Mouse (Mus musculus): Measurements from ENCODE around the gene Dzip1l.
"Not testable (repeated sequence)": the region's sequence is repeated elsewhere in the genome, so short reads cannot be mapped to it uniquely, and the experiment has no call there.

Dzip1l gene

DNA sequence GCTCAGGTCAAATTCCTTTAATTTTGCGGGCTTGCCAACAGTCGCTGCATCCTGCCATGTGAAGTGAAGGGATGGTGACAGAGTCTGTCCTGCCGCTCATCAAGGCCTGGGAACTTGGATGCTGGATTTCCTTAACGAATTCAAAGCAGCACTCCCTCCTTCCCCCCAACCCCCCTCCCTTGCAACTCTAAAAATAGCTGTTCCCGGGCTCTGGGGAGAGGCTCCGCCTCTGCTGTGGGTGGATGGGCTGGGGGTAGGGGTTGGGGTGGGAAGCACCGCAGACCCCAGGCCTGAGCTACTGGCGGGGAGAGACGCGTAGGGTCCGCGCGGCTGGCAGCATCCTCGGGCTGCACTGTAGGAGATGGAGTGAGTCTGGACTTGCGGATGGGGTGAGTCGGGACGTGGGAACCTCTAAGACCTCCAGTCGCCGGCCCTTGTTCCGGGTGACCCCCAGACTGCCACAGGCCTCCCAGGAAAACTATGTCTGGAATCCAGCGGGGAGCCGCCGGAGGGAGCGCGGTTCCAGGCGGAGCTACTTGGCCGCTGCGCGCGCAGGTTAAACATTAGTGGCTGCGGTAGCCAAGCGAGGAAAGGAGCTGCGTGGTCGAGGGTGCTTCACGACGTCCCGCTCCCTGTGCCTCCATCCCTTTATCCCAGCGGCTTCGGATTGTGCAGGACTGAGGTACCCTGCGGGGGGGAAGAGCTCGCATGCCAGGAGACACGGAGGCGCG lies at the start of gene Dzip1l:
Gene Dzip1l (plus strand): TSS at position 216 of the 731 bp plus-strand sequence.
- DNase-seq (ENCODE audit: low spot score in 2 of 2) = no peak

DNA sequence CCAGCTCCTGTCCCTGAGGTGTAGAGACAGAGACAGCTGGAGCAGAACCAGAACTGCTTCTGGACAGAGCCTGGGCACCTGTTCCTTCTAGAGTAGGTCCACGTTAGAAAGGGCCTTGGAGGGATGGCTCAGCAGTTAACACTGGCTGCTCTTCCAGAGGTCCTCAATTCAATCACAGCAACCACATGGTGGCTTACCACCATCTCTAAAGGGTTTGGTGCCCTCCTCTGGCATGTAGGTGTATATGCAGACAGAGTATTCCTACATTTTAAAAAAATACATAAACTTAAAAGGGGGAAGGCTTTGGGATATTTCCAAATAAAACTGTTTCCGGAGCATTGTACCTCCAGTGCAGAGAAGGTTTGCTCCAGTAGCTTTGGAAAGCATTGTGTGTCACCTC lies 48.6 kb upstream of the Dzip1l start:
- DNase-seq (ENCODE audit: low spot score in 2 of 2) = no peak

DNA sequence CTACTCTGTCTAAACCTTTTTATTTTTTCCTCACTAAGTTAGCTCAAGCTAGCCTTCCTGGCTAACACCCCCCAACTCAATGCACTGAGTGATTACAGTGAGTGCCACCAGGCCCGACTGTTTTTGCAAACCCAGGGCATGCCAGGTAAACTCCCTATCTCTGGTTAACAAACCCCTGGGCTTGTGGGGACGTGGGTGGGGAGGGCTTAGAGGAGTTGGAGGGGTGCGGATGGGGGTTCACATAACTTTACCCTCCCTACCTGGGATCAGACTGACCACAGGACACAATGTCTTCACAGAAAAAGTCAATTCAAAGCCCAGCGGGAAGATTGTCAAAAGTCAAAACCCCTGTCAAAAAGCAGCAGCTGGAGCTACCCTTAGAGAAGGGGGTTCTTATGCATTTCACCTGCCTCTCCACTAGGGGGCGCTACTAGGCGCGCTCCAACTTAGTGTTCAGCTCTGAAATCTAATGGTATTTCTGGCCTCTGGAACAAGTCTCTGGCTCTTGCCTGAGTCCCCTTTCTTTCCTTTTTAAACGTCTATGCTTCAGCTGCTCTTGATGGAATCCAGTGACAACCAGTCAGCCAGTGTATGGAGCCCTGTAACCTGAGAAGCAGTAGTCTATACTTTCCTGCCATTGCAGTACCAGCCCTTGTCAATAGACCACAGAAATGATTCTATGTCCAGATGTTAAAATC lies 41.6 kb upstream of the Dzip1l start:
- peak in 1 of 2 experiments; percentile 37 for DNase-seq (ENCODE audit: low spot score in 2 of 2)

DNA sequence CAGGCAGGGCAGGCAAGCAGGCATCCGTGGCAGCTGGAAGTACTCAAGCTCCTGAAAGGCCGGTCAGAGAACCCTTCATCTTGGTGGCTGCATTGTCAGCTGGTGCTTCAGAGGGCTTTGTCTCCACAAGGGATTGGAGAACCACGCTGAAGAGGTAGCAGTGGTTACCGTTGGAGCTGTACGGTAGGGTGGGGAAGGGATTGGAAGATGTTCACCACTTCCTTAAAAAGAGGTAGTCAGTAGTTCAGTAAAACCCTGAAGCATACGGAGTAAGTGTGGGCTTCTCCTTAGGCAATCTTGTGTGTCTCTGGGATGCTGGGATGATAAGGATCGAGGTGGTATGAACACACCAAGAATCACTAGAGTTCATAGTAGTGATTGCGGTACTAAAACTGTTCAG lies 38.2 kb upstream of the Dzip1l start:
- no peak for DNase-seq (ENCODE audit: low spot score in 2 of 2)

DNA sequence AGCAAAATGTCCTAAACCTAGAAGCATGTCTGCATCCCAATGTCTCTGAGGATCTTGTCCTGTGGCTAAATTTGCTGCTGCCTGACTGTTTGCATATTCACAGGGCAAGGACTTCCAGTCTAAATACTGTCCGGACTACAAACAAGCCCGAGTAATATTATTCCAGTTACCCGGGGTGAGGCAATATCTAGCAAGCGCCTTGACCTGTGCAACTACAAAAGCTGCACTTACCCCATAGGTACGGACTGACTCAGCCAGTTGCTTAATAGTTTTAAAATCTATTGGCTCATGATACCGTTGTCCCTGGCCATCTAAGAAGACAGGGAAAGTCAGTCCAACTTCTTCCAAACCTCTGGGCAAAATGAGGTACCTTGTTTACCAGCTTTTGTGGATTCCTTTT lies 30.2 kb upstream of the Dzip1l start:
- not testable (repeated sequence) for DNase-seq (ENCODE audit: low spot score in 2 of 2)

DNA sequence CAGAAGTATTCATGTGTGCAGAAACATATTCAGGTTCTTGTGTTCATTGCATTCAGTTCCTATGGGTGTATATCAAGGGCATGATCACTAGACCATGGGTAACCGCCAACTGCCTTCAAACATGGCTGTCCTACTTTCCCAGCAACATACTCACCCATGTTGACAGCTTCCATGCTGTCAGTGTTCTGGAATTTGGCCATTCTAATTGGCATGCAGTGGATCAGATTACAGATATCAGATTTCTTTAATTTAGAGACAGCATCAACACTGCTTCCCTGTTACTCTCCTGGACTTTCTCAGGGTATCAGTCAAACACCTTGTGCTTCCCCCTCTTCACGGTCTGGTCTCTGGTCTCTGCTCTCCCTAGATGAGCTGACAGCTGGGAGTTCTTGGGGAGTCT lies 25.7 kb upstream of the Dzip1l start:
- DNase-seq (ENCODE audit: low spot score in 2 of 2) = no peak

DNA sequence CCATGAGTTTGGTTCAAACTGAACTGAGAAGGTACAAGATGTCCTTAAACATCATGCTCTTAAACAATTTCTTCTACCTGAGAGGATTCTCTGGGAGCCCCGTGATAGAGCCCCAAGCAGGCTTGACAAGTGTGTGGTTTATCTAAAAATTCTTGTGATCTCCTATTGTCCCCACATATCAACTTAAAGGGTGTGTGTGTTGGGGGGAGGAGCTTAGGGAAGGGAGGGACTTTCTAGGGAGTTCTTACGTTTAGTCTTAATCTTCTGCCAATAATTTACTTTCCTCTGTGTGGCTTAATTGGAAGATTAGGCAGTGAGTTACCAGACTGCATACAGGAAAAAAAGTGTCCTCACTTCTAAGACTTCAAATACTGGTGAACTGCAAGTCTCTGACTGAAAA lies 17.1 kb upstream of the Dzip1l start, which contains the start of gene A4gnt:
Gene A4gnt (plus strand): TSS at position 301 of the 400 bp plus-strand sequence.
- no peak for DNase-seq (ENCODE audit: low spot score in 2 of 2)

DNA sequence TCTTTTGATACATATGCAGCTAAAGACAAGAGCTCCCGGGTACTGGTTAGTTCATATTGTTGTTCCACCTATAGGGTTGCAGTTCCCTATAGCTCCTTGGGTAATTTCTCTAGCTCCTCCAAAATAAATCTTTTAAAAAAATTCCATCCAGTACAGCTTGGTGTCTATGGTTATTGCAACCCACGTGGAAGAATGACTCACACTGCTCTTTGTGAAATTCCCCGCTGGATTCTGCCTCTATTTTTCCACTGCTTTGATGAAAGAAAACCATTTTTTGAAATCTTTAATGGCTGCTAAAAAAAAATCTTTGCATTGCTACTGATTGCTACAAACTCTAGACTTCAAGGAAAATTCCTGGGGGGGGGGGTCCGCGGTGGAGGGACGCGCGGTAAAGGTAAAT lies 9.6 kb upstream of the Dzip1l start:
- no peak for DNase-seq (ENCODE audit: low spot score in 2 of 2)

DNA sequence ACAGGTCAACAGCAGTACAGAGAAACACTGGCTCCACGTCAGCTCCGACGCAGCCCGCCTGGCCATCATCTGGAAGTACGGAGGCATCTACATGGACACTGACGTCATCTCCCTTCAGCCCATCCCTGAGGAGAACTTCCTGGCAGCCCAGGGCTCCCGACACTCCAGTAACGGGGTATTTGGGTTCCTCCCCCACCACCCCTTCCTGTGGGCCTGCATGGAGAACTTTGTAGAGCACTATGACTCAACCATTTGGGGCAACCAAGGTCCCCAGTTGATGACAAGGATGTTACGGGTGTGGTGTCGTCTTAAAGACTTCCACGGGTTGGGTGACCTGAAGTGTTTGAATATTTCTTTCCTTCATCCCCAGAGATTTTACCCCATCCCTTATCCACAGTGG lies 9.1 kb upstream of the Dzip1l start:
- no peak for DNase-seq (ENCODE audit: low spot score in 2 of 2)

DNA sequence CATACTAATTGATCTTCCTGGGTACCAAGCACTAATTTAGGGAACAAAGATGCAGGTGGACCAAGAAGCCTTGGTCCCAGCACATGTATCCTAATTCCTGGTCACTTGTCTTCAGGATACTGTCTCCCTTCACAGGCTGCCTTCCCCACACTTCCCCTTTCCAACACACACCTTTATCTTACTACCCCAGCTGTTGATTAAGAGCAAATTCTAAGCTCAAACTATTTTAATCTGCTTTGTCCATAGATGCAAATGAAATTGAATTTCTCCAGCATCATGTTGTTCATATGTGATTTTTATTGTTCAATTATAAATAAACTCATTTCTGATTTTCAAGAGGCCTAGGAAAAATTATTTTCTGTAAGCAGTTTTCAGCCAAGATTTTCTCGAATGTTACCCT lies 7.3 kb upstream of the Dzip1l start:
- no peak for DNase-seq (ENCODE audit: low spot score in 2 of 2)

DNA sequence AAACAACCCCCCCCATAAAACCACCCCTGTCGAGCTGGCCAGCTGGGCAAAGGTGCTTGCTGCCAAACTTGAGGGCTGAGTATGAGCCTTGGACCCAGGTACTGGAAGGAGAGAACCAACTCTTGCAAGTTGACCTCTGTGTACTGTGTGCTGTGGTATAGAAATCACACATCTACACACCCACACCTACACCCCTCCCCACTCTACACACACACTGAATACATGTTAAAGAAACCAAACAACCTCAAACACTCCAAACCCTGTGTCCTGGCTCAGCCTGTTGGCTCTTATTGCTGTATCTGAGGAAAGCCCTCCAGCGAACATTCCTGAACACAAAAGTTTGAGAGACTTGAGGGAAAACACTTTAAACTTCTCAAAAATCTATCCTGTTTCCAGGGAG lies 6.3 kb upstream of the Dzip1l start:
- no peak for DNase-seq (ENCODE audit: low spot score in 2 of 2)

DNA sequence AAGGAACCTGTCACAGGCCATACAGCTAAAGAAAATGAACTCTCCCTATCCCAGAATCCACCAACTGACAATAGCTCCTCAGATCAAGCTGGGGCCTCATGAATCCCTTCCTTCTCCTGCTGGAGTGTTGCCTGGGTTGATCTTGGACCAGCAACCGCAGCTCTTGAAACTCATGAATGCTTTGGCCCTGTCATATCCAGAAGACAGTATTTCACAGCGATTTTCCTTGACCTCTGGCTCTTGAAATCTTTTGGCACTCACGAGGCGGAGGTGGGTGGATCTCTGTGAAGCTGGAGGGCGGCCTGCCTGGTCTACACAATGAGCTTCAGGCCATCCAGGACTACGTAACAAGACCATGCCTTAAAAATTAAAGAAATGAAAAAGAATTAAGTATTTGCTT lies 5.2 kb upstream of the Dzip1l start:
- no peak for DNase-seq (ENCODE audit: low spot score in 2 of 2)

DNA sequence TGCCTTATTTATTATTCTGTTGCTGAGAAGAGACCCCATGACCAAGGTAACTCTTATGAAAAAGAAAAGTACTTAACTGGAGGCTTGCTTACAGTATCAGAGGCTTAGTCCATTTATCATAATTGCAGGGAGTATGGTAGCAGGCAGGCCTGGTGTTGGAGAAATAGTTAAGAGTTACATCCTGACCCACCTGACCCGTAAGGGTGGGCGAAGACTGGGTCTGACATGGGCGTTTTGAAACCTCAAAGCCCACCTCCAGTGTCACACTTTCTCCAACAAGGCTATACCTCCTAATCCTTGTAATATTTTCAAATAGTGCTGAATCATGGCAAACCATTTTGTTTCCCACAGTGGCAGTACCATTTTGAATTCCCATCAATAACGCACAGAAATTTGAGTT lies 715 bp upstream of the Dzip1l start:
- DNase-seq (ENCODE audit: low spot score in 2 of 2) = no peak

DNA sequence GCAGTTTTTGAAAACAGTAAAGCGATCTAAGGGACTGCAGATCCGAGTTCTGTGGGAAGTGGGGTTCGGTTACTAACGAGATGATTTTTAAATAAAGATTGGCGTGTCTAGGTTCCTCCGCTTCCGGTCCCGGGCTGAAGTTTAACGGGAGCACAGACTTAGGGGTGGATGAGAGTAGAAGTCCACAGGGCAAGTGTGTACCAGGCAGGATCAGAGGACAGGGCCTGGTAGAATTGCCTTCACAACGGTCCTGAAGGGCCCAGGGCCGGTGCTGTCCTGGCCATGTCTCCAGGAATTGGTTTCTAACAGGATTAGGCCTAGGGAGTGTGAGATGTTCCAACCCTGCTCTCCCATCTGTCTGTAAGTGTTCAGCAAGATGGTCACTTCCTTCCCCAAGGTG lies 775 bp downstream of the Dzip1l start:
- DNase-seq (ENCODE audit: low spot score in 2 of 2) = no peak

DNA sequence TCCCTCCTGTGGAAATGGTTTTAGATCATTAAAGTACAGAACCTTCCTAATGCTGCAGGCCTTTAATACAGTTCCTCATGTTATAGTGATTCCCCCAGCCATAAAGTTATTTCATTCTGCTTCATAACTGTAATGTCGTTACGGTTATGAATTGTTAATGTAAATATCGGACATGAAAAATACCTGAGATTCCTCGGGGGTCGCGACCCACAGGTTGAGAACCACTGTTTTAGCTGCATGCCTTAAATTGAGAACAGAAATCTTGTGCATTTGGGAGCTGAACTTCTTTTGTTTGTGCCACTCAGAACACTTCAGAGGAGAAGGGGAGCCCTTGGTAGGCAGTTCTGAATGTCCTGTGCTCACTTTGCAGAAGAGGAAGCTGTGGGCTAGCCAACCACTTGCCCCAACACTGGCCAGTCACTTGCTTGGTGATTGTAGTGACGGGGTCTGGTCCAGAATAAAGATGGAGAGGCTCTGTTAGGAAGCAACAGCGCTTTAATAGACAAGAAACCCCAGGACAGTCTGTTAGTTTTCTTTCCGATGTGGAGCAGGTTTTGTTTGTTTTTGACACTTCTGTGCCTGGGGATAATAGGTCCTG lies 1.3 kb downstream of the Dzip1l start:
- no peak for DNase-seq (ENCODE audit: low spot score in 2 of 2)

DNA sequence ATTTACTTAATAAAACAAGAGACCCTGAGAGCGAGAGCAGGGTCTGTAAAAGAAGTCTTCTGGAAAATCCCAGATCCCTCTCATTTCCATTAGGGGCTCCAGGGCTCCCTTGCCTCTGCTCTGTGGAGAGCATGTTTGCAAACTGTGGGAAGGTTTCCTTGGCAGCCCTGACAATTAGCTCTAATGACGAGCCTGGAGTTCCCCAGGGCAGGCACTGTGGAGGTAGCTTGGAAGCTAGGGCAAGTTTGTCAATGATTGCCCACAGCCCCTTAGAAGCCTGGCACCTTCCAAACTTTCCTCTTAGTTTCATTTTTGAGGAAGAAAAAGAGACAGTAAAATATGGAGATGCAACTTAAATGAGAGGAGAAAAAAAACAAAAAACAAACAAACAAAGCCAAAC lies 2.5 kb downstream of the Dzip1l start:
- no peak for DNase-seq (ENCODE audit: low spot score in 2 of 2)

DNA sequence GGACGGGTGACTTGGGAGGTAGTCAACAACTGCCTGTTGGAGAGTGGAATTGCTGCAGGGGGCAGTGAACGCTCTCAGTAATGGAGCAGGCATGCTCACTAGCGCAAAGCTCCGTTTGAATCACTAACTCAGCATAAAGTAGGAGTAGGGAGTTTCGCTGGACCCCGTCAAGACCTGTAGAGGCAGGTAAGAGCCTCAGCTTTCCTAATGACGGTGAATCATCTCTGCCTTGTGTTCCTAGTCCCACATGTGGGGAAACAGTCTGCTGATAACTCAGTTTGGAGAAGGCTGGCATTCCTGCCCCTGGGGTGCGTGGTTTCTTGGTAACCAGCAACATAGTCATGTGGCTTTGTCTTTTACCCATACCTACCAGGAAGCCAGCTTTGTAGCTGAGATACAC lies 3.0 kb downstream of the Dzip1l start:
- no peak for DNase-seq (ENCODE audit: low spot score in 2 of 2)

DNA sequence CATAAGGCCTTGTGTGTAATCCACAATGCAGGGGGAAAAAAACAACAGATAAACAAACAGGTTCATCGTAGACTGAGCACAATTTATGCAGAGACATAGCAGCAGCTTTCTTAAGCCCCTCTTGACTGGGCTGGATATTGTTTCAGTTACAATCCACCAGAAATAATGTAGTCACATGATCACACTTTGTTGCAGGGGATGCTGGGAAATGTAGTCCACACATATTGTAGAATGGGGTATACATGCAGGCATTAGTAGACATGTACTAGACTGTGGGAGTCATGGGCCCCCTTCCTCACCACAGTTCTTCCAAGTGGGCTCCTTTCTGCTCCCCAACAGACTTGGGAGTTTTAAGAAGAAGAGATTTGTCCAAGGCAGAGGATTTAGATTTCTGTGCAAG lies 7.5 kb downstream of the Dzip1l start:
- no peak for DNase-seq (ENCODE audit: low spot score in 2 of 2)

DNA sequence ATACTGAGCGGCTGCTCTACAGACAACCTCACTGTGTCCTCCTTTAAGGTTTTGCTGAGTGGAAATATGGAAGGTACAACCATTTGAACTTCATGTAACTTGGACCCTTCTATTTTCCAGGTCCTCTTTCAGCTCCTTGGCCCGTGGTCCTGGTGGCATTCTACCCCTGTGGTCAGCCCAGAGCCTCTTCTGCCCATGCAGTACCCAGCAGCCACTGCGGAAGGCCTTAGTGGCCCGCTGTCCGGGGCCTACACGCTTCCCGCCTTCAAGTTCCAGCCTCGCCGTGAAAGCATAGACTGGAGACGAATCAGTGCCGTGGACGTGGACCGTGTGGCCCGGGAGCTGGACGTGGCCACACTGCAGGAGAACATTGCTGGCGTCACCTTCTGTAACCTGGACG lies 7.9 kb downstream of the Dzip1l start:
- no peak for DNase-seq (ENCODE audit: low spot score in 2 of 2)

DNA sequence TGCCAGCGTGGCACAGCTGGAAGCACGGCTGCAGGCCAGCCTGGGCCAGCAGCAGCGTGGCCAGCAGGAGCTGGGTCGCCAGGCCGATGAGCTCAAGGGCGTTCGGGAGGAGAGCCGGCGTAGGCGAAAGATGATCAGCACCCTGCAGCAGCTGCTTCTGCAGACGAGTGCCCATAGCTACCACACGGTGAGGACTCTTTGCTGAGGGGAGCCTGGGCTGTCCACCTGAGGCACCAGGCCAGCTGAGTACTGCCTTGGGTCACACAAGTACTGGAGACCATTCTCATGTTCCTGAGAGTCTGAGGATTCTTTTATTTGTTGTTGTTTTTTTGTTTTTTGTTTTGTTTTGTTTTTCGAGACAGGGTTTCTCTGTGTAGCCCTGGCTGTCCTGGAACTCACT lies 8.4 kb downstream of the Dzip1l start:
- DNase-seq (ENCODE audit: low spot score in 2 of 2) = no peak

DNA sequence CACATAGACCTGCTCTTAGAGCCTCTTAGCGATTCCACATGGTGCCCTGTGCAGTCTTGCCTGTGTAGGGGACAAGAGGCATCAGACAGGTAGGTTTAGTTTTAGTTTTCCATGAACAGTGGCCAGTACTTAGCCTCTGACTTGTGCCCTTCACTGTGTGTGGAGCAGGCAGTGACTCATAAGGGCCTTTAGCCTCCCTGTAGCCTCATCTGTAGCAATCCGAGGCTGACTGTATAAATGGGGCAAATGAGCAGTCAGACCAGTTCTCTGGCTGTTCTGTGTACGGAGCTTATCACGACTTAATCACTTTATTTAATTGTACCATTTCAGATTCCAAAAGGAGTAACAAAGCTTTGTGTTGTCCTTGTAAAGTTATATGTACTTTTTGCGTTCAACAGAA lies 10.7 kb downstream of the Dzip1l start:
- no peak for DNase-seq (ENCODE audit: low spot score in 2 of 2)

DNA sequence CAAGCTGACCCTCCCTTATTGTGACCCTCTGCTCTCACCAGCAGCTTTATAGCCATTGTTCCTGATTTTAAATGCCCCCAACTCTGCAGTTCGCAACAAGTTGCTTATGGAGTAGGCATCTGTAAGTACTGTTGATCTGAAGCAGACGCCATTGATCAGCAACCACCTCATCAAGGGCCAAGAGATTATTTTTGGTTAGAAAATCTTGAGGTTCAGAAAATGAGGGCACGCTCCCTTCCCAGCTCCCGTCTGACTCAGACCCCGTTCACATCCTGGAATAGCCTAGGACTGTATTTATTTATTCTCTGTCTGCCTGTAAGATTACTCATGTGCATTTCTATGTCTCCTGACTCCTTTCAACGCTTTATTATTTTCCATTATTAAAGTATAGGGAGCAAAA lies 16.1 kb downstream of the Dzip1l start:
- no peak for DNase-seq (ENCODE audit: low spot score in 2 of 2)

DNA sequence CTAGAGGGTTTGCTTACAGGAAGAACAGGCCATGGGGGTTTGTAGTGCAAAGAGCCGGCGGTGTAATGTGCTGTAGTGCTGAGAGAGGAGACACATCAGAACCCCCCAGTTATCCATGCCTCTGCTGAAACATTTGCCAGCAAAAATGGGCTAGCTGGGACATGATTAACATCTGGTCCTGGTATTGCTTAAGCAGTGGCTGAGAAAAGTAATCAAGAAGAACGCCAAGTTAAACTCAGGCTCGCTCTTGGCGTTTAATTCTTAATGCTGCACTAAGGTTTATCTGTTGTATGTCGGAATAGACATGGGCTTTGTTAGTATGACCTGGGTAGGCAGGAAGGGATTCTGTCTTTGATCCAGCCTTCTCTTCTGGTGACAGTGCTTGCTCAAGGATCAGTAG lies 16.8 kb downstream of the Dzip1l start:
- no peak for DNase-seq (ENCODE audit: low spot score in 2 of 2)
